Mouse (Mus musculus) small intestine, adult 2 months (tissue): ENCODE measurements around the gene Gm10134.

Experiments used
- CTCF ChIP-seq: fragments of 200-500 bp; IDR thresholded peaks from 2 replicates; pipeline ENCODE4 v1.5.1; 2012; ENCODE audit warnings: low read depth, mild to moderate bottlenecking, control low read depth, inconsistent platforms, low read length, moderate library complexity, mixed read lengths; ENCODE audit not compliant: insufficient replicate concordance, insufficient read length; ENCODE audit errors: extremely low read depth
- POLR2A ChIP-seq: fragments of 200-500 bp; IDR thresholded peaks from 2 replicates; pipeline ENCODE4 v1.6.1; 2012; ENCODE audit warnings: low read depth, mild to moderate bottlenecking, control low read depth, inconsistent platforms, low read length, moderate library complexity

GRCm38 (mm10) chr2:28513431-28514370, 7.8 kb downstream of the Gm10134 start:
- TF ChIP-seq CTCF (no peak), POLR2A (peak; percentile 1; the same call in 1 of the 2 replicates)
